Mouse (Mus musculus) adrenal gland (tissue): ENCODE data around the gene Clec2l.
"Not testable (repeated sequence)": the region's sequence is repeated elsewhere in the genome, so short reads cannot be mapped to it uniquely, and the experiment has no call there.

ENCODE experiments used
- intact Hi-C: fragments of 180-260 bp; cut with DNase I; formaldehyde crosslinking; loops from one replicate; pipeline ENCODE4 v1.15.1; 2025

The Clec2l gene

DNA sequence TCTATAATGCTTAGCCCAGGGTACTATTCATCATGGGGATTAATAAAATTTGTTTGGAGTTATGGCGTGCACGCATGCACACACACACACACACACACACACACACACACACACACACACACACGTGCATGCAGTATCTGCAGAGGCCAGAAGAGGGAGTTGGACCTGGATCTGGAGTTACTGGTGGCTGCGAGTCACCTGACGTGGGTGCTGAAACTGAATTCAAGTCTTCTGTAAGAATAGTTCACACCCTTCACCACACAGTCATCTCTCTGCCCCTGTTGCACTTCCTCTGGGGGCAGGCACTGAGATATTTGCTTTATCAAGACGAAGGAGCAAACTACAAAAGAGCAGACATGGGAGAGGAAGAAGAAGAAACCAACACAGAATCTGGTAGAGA is 6.7 kb downstream of the Clec2l start:
- intact Hi-C loops, result no loop called here

DNA sequence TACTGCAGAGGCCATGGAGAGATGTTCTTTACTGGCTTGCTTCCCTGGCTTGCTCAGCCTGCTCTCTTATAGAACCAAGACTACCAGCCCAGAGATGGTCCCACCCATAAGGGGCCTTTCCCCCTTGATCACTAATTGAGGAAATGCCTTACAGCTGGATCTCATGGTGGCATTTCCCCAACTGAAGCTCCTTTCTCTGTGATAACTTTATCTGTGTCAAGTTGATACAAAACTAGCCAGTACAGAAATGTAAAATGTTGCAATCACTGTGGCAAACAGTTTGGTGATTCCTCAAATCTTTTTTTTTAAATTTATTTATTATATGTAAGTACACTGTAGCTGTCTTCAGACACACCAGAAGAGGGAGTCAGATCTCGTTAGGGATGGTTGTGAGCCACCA is 7.6 kb downstream of the Clec2l start:
- intact Hi-C loops, result not testable (repeated sequence)

DNA sequence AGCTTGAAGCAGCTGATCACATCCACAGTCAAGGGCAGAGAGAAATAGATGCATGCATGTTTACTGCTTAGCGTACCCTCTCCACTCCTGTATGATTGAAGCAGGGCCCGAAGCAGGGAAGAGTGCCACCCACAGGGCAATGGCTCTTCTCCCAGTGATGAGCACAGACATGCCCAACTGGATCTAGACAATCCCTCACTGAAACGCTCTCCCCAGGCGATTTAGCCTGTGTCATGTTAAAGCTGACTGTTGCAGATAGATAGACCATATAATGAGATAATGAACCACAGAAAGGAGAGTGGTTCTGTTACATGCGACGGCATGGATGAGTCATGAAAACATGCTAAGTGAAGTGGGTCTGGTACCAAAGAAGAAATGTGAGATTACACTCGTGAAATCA is 8.4 kb downstream of the Clec2l start:
- intact Hi-C loops, result no loop called here

DNA sequence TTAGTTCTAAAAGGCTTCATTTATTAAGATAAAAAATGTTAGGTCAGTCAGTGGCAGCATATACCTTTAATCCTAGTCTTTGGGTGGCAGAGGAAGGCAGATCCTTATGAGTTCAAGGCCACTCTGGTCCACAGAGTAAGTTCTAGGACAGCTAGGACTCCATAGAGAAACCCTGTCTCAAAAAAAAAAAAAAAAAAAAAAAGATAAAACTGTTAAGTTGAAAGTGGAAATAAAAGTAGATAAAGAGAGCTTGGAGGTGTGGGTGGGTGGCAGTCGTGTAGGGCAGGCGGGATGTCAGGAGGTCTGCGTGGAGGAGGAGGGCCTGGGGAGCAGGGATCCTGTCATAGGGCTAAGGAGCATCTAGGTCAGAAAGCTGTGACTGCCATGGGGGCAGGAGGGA is 9.1 kb downstream of the Clec2l start:
- intact Hi-C loops, result no loop called here

DNA sequence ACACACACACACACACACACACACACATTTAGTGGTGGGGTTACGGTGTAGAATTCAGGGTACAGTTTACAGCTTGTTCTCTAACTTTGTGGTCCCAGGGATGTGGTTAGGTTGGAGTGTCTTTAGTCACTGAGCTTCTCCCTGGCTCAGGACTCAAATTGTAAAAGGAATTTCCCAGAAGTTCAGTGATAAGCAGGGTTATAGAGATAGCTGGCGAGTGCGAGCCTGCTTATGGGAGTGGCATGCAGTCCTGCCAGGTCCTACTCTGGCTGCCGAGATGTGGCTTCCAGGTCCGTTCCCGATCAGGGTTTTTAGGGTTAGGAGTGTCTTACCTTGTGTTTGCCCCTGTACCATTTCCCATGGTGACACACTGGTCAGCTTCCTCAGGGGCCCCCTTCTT is 13.3 kb downstream of the Clec2l start:
- intact Hi-C loops, result no loop called here

DNA sequence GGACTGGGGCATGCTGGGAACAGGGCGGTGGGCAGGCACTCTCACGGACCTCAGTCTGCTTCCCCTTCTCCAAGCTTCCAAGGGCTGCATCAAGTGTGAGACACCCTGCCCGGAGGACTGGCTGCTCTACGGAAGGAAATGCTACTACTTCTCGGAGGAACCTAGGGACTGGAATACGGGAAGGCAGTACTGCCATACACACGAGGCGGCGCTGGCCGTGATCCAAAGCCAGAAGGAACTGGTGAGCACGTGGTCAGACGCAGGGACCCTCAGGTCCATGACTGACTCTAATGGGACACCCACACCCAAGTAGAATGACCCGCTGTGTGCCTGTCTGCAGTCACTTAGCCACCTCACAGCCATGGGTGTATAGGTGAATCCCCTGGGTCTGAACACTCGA is 13.9 kb downstream of the Clec2l start:
- intact Hi-C loops, result no loop called here

DNA sequence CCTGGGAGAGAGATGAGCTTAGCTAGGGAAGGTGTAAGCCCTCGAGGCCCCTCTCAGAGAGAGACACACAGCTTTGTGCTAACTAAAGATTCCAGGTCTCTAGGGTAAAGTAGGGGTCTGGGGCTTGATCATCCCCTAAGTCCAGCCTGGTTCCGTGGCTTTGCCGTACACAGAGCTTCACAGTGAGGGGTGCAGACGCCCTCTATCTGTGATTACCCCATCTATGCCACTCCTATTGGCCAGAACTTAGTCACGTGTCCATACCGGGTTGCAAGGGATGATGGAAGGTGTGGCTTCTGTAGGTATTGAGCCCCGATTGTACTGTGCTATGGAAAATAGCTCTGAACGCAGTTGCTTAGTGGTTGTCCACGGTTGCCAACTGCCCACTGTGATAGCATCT is 14.8 kb downstream of the Clec2l start:
- intact Hi-C loops, result no loop called here

DNA sequence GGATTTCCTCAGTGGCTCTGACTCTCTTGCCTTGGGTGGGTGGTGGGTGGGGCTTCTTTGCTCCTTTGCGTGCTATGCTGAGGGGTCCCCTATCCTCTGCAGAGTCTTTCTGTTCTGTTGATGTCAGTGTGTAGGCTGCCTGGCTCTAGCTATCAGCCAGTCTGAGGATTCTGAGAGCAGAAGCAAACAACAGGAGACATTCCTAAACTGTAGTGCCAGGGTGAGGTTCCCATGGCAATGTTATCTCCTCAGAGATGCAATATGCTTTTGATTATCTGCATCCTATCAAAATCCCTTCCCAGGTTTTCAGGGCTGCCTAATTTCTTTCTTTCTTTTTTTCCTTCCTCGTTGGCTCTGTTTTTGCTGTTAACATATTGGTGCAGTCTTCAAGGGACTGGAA is 19.7 kb downstream of the Clec2l start:
- intact Hi-C loops, result no loop called here

DNA sequence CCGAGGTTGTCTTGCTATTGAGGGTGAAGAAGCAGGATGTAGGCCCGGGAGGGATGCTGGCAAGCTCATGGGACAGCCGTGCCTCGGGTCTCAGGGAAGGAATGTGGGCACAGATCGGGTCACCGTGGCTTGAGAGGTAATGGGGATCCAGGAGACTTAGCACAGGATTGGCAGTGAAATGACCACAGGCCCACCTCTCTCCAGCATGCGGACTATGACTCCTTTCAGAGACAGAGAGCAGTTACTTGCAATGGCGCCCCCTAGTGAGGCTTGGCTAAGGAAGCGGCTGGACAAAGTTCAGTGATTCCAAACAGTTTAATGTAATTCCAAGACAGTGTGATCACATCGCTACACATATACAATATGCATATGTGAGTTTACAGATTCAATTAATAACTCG is 24.3 kb downstream of the Clec2l start:
- intact Hi-C loops, result no loop called here

DNA sequence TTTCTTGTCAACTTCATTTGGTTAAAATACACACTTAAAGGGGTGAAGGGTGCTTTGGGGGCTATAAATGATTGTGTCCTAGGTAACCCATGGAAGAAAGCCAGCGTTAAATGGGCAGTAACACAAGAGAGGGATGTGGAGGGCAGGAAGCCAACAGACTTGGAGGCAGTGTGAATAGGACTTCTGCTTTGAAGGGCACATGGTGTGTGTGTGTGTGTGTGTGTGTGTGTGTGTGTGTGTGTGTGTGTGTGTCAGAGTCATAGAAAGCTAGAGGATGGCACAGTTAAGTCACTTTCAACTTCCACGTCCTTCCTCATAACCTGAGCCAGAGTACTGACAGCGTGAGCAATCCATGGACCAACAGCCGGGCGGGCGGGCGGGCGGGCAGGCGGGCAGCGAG is 26.0 kb downstream of the Clec2l start:
- intact Hi-C loops, result no loop called here

DNA sequence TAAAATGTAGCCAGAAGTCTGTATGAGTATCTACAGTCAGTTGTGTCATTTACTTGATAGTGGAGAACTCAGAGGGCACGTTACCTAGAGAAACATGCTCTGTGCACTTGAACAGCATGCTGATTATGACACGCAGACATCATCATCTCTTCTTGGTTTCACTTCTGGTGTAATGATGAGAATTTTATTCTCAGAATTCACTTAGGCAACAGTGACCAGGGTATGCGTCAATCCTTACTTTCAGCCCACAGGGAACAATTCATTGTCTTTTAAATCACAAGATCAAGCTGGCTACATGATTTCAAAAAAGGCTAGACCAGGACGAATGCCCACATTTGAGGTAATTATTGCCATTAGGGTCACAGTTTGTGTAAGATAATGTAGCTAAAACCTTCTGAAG is 27.7 kb downstream of the Clec2l start:
- intact Hi-C loops, result loop anchor here (5.0 kb wide), 1 partner anchor 93 kb away; no protein-coding TSS in a partner anchor

DNA sequence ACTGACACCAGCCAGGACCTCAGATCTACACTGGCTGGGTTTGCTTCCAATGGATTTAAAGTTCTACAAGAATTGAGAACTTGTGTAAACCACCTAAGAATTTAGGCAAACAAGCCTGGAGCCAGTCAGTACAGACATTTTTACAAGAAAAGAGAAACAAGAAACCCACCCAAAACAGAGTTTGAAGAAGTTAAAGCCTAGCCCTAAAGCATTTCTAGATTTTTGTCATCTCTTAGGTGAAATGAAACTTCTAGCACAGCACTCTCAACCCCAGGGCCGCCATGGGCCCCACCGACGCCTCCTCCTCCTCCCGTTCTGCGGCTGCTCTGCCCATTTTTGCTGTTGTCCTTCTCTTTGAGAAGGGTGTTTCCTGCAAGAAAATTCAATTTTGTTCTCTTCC is 28.2 kb downstream of the Clec2l start:
- intact Hi-C loops, result loop anchor here (5.0 kb wide), 1 partner anchor 94 kb away; no protein-coding TSS in a partner anchor

DNA sequence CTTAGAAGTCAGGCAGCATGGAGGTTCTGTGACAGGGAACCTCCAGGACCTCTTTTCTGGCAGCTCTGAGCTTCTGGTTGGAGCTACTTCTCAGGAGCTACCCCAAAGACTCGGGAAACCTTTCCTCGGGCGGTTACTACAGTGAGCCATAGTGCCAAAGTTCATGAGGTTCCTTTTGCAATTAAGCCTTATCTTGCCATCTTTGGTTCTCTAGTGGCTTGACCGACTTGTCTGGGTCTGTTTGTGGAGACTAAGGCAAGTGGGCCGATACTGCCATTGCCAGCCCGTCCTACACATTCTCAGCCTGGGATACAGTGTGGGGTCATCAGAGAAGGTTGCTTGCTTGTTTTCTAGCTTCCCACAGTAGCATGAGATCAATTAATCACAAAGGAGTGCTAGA is 29.7 kb downstream of the Clec2l start:
- intact Hi-C loops, result loop anchor here (5.0 kb wide), 1 partner anchor 95 kb away; no protein-coding TSS in a partner anchor

DNA sequence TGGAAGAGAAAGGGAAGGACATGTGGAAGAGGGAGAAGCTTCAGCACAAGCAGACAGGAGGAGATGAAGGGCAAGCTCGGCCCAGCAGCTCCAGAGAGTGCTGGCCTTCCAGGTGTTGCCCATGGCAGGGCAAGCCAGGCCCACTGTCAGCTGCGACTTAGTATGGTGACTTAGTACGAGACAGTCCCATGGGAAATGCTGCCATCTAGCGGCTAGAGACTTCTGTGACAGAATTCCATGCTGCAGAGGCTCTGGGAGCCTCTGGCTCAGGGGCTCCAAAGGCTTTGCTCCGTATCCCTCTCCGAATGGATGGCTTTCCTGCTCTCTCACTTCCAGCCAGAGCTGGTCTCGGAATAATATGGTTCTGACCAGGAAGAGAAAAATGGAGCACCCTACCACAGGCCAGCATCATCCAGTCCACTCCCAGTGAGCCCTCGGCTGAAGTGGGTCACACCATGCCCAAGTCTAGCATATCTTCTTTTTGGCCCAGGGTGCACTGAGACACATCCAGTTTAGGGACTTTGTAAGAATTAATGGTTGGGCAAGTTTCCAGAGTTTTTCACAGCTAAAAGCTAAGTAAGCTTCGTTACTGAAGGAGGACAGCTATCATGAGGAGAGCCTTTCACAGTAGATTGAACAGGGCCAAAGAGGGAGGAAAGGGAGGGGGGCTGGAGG is 32.6 kb downstream of the Clec2l start:
- intact Hi-C loops, result loop anchor here (2.0 kb wide), 1 partner anchor 45 kb away; no protein-coding TSS in a partner anchor

DNA sequence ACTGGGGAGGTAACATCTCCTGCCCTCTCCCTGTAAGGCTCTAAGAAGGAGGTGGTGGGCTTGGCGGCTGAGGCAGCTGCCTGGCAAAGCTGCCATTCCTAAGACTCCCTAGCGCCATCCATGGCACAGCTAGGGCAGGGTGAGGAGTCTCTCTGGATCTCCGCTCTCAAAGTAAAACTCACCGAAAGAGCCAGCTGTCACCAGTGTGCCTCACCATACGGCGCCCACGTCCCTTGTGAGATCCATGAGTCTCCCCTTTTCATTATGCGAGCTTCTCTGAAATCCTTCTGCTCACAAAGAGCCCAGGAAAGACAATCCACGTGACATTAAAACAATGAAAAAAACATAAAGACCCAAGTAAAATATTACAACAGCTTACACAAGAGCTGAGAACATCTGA is 33.7 kb downstream of the Clec2l start:
- intact Hi-C loops, result no loop called here

DNA sequence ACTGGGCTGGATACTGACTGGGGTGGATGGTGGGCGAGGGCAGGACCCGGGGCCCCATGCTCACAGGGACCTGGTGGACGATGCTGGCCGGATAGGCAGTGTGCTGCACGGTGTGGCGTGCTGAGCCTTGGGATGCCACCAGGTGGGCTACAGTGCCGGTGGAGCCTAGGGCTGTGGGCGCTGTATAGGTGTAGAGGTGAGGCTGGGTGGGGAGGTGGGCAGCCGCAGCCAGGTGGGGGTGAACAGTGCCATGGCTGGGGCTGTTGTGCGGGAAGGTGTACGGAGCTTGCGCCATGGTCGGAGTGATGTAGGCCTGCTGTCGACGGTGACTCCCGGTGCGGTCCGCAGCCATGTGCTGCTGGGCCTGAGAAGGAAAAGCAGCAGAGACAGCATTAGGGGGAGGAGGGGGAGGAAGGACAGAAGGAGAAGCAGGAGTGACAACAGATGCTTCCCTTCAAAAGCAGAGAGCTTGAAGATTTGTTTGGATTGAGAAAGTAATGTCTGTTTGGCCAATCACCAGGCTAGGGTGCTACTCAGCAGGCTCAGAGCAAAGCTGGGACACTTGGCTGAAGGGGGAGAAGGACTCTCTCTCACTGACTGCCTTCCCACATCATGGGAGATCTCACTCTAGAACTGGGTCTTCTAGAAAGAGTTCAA is 35.5 kb downstream of the Clec2l start:
- intact Hi-C loops, result no loop called here

DNA sequence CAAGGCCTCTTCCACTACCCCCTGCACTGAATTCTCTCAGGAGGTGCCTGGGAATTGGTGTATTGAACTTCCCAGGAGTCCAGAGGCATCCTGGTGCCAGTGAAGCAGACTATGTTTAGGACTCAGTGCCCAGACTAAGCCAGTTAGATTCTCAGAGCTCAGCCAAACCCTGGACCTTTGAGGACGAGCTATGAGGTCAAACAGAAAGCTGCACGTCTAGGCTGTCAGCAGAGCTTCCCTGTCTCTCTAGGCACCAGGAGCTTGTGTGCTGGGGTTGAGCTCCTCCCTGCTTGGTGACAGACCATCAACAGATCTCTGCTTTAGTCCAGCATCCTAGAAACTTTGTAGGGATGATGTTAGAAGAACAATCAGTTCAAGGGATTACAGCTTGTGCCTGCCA is 38.6 kb downstream of the Clec2l start:
- intact Hi-C loops, result no loop called here

DNA sequence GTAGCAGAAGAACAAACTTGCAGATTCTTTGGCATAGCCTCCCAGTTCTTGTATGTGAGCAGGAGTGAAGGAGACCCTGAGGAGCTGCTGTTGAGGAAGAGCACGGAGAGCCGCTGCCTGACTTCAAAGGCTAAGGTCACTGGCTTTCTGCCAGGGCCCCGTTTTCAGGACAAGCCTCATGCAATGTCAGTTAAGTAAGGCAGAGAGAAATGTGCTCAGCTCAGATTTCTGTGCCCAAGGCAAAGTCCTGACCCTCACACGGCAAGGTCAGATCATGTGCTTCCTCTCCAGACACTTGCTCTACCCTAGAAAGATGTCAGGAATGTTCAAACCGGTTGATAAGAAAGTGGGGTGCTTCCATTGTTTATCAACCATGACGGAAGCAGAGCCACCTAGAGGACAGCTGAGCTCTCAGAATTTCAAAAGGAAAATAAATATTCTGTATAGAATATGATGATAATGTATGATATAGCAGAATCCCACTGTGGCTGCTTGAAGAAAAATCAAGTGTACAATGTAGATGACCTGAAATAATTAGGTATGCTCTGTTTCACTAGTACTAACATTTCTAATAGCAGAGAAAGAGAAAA is 40.0 kb downstream of the Clec2l start:
- intact Hi-C loops, result no loop called here

DNA sequence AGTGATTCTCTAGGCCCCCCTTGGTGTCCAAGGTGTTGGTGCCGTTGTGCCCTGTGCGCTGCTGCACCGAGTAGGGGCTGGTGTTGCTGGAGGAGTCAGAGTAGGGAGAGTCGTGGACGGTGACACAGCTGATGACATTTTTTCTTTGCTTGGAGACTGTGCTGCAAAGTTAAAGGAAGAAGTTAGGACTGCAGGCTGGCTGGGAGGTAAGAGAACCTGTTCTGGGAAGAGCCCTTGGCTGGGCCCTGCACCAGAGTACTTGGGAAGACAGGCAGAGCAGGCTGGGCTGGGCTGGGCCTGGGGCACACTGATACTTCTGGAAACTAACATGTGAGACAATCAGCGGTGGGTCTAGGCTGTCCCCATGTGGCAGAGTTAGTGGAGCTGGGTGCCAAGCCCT is 40.7 kb downstream of the Clec2l start:
- intact Hi-C loops, result no loop called here

DNA sequence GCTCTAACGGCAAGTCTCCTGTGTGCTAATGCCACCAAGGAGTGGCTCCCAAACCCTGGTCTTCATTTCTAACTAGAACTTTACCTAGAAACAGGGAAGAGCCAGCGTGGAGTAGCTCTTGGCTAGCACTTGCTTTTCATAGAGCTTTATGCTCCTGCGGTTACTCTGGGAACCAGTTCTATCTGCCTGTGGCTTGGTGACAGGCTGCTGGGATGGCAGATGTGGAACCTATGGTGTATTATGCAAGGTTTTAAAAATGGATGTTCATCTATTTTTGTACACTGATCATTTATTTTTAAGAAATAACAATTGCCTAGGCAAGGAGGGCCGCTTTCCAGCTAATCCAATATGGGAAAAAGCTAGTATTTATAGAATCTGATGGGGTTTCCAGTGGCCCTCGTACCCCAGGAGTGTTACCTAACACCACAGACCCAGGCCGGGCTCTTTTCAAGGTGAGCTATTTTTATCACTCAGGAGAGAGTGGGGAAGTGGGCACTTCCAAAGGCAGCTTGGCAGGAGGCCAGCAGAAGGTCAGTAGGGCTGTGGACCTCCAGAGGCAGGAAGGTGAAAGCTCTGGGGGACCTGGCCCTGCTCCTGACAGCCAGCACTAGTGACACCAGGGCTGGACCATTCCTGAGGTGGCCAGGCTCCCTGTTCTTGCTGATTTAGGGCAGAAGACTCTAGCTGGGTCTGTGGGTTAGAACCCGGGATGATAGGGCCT is 41.6 kb downstream of the Clec2l start:
- intact Hi-C loops, result no loop called here

DNA sequence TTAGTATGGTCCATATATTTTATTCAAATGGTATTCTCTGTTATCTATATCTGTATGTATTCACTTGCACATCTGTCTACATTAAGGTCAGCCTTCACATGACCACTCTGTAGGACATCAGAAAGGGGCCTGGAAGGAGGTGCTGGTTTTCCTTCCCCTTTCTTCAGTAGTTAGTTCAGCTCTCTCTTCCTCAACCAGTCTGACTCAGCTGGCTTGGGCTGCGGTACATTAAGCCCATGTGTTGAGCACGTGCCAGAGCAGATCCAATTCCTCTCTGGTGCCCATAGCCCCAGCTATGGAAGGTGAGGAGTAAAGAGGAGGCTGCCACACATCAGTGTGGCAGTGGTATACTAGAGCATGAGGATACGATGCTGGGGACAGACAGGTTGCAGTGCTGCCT is 47.6 kb downstream of the Clec2l start:
- intact Hi-C loops, result no loop called here
